Mouse (Mus musculus) kidney, embryonic 16.5 days (tissue): Measurements from ENCODE around the gene 1700016D06Rik. TPM values are rescaled to one million over a fixed set of nuclear protein-coding genes. Genes with fewer than 3 reads are reported as not detected.
A peak's percentile ranks its signal among the peaks of the same experiment; 100 is the strongest.

Experiments
- ATAC-seq: fragments of 200-750 bp; cut with Nextera tagmentation; 2 replicates; pipeline ENCODE4 v1.8.0; 2017; ENCODE audit warnings: moderate TSS enrichment; ENCODE audit not compliant: low FRiP score, low TSS enrichment
- H3K27ac ChIP-seq: fragments of 300-500 bp; sonication (generic); 2 replicates; pipeline ENCODE4 v1.5.1; 2014; ENCODE audit warnings: low read length
- H3K27me3 ChIP-seq: fragments of 300-500 bp; sonication (generic); 2 replicates; pipeline ENCODE4 v1.6.1; 2014; ENCODE audit warnings: low read length, control low read depth, mixed read lengths; ENCODE audit not compliant: insufficient read depth
- H3K36me3 ChIP-seq: fragments of 300-500 bp; sonication (generic); 2 replicates; pipeline ENCODE4 v1.6.1; 2014; ENCODE audit warnings: low read length, control low read depth, mixed read lengths; ENCODE audit not compliant: insufficient read depth
- H3K4me1 ChIP-seq: fragments of 300-500 bp; sonication (generic); 2 replicates; pipeline ENCODE4 v1.6.1; 2014; ENCODE audit warnings: low read length, control low read depth, mixed read lengths; ENCODE audit not compliant: insufficient read depth
- H3K4me2 ChIP-seq: fragments of 300-500 bp; sonication (generic); replicated peaks from 2 replicates; pipeline ENCODE4 v1.6.1; 2014; ENCODE audit warnings: low read depth, low read length
- H3K4me3 ChIP-seq: fragments of 300-500 bp; sonication (generic); 2 replicates; pipeline ENCODE4 v1.5.1; 2014; ENCODE audit warnings: mild to moderate bottlenecking, low read length
- H3K9ac ChIP-seq: fragments of 300-500 bp; sonication (generic); replicated peaks from 2 replicates; pipeline ENCODE4 v1.6.1; 2014; ENCODE audit warnings: low read length
- H3K9me3 ChIP-seq: fragments of 300-500 bp; sonication (generic); 2 replicates; pipeline ENCODE4 v1.6.1; 2016; ENCODE audit warnings: low read length, control low read depth
- WGBS: fragments of 180-500 bp; shearing (Covaris S2); extraction: QIAGEN DNeasy Blood & Tissue Kit; methylation state at CpG from one replicate; pipeline ENCODE4 v1.1.7; 2014; 5-methylcytosine and 5-hydroxymethylcytosine counted together
- polyA plus RNA-seq: library from polyadenylated mRNA; unstranded; fragments of >200 nt; fragmentation: Nextera tagmentation; extraction: Ambion mirVana; gene quantifications from 2 replicates; pipeline ENCODE4 v1.2.1, GENCODE M21; 2015

The 1700016D06Rik gene
- polyA plus RNA-seq, 1 experiment from 2014 or later = not detected

DNA sequence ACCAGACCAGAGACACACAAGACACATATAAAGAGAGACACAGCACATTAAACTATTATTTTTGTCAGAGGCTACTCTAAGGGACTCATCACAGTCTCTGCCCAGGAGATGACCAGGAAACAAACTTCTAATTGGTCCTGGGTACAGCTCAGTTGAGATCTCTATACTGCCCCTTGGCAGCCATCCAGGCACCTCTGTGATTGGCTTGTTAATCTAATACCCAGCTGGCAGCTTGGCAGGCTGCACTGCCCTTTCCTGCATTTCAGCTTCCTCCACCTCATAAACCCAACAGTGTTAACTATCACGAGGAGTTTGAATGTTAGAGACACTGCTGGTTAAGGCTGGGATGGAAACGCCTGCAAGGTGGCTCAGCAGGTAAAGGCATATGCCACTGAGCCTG, 57.7 kb downstream of the 1700016D06Rik start:
- Histone ChIP-seq H3K4me2 (no peak overlapping the region), H3K9me3 (peaks cover 2% of the 10 kb centered on the region; the same call in 1 of the 2 replicates), H3K27me3 (no peaks in the 10 kb centered on the region), H3K27ac (no peak overlapping the region), H3K9ac (no peak overlapping the region), H3K36me3 (peaks cover 3% of the 10 kb centered on the region; the same call in 1 of the 2 replicates), H3K4me3 (no peak overlapping the region), H3K4me1 (no peaks in the 10 kb centered on the region)
- 85% methylated on average over 2 of the region's 2 CpGs for WGBS
- ATAC-seq = no peak

DNA sequence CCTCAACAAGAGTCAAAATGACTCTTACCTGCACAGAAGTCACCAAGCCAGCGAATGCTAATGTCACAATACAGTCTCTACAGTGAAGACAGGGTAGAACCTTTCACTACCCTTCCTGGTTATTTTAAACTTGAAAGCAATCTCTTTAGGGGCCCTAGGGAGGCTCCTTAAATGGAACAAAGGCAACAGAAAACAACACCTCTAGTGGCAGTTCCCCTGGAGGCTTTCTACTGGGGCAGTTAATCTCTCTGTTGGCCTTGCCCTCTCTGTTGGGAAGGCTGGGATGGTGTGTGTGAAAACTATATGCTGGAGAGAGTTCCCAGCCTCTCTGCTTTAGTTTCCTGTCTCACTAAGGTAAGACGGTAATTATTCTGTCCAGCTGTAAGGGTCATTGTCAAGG, 60.3 kb downstream of the 1700016D06Rik start:
- 57% methylated on average over 2 of the region's 2 CpGs for WGBS
- H3K4me3 ChIP-seq = no peak overlapping the region
- H3K27me3 ChIP-seq = no peaks in the 10 kb centered on the region
- H3K9ac ChIP-seq = no peak overlapping the region
- no peak overlapping the region for H3K27ac ChIP-seq
- peaks cover 3% of the 10 kb centered on the region; the same call in 1 of the 2 replicates for H3K36me3 ChIP-seq
- H3K4me1 ChIP-seq = 0 out of 2 replicates have a peak, but pooled peaks cover 5% of the 10 kb centered on the region
- no peak overlapping the region for H3K4me2 ChIP-seq
- H3K9me3 ChIP-seq = peaks cover 2% of the 10 kb centered on the region; the same call in 1 of the 2 replicates
- no peak for ATAC-seq

DNA sequence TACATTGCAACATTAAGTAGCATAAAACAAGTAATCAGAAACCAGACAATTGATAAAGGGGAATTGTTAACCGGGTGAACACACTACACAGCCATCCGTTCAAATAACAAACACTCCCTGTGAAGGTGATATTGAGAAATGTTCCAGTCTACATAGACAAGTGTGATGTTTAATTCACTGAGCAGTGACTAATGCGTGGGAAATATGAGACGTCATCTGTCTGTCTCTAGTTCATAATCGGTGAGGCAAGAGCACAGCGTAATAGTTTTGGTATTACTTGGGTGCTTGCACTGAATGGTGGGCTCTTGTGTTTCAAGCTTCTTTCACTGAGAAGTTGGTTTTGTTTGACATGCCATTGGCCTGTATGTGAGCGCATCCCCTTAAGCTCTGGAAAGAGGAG, 63.3 kb downstream of the 1700016D06Rik start:
- Histone ChIP-seq H3K4me2 (no peak overlapping the region), H3K36me3 (peaks cover 5% of the 10 kb centered on the region; the same call in 1 of the 2 replicates), H3K27ac (no peak overlapping the region), H3K4me1 (peaks cover 22% of the 10 kb centered on the region), H3K4me3 (no peak overlapping the region), H3K9me3 (peaks cover 2% of the 10 kb centered on the region; the same call in 1 of the 2 replicates), H3K9ac (no peak overlapping the region), H3K27me3 (no peaks in the 10 kb centered on the region)
- ATAC-seq = no peak
- WGBS = 94% methylated on average over 7 of the region's 7 CpGs

DNA sequence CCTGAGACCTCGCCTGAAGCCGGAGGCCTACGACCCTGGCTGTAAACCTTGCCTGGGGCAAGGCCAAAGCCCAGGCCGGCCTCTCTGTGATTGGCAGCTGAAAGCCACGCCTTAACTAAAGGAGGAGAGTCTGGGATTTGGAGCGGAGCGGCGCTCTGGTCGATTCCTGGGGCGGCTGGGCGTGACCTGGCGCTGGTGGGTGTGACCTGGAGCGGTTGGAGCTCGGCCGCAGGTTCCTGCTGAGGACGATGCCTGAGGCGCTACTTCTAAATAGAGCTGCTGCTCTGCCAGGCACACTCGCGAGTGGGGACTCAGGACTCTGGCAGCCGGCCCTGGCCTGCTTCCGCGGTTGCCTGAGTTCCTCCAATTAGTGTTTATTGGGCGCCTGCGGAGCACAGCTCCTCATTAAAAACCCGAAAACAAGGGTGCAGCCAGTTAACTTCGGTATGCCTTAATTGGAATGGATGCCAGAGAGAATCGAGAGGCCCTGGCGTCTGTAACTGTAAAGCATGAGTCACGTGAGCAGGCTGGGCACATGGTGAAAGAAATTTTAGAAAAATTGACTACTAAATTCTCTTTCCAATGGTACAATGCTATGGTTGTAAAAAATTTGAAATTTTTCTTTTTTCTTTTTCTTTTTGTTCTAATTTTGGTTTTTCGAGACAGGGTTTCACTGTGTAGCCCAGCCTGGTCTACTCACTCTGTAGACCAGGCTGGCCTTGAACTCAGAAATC, 64.4 kb downstream of the 1700016D06Rik start:
- peaks cover 13% of the 10 kb centered on the region; the same call in 1 of the 2 replicates for H3K36me3 ChIP-seq
- peak overlapping the region; percentile 99 for H3K27ac ChIP-seq
- 5% methylated on average over 30 of the region's 30 CpGs for WGBS
- no peaks in the 10 kb centered on the region for H3K27me3 ChIP-seq
- ATAC-seq = peak; percentile 82
- H3K4me3 ChIP-seq = peak overlapping the region; percentile 64
- H3K9ac ChIP-seq = peak overlapping the region; percentile 50
- no peaks in the 10 kb centered on the region for H3K9me3 ChIP-seq
- peak overlapping the region; percentile 68 for H3K4me2 ChIP-seq
- H3K4me1 ChIP-seq = peaks cover 30% of the 10 kb centered on the region

DNA sequence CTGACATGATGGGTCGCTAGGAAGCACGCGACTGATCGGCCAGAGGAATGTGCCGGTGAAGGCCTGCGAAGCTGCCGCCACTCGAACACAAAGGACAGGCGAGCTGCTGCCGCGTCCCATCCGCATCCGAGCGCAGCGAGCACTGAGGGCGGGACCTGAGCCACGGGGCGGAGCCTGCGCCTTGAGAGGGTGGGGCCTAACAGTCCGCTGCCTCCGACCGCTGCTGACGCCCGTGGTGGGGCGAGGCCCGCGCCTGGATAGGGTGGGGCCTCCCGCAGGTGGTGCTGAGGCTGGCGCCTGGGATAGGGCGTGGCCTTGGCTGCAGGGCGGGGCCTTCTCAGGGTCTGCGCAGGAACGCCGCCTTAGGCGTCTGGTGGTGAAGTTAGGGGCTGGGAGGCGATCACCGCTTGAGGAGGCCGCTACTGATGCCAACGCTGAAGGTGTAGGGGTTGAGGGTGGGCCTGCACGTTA, 65.2 kb downstream of the 1700016D06Rik start, which contains the start of gene Ankrd10:
Ankrd10 (minus strand) TSS at position 147 of the 471 bp plus-strand sequence.
- WGBS = under 1% methylated on average over 39 of the region's 40 CpGs

DNA sequence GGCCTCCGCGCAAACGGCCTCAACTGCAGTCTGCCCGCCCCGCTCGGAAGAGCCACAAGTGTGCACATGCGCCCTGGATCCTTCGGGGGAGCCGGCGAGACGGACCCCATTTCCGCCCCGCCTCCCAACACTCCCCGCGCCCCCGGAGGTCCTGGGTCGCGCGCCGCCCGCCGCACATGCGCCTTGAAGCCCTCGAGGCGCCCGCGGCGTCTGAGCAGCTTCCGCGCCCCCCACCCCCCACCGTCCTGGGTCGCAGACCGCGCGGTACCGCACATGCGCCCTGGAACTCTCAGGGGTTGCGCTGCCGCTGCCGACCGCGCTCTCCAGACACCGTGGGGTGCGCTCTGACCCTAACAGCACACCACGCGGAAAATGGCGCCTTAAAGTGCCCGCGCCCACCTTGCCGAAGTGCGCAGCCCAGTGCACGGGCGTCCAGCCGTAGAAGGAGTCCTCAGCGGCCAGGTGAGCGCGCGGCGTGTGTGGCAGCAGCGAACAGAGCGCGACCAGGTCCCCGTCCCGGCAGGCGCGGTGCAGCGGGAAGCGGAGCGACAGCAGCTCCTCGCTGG, 65.8 kb downstream of the 1700016D06Rik start:
- peak overlapping the region; percentile 68 for H3K4me2 ChIP-seq
- H3K4me3 ChIP-seq = peak overlapping the region; percentile 64
- ATAC-seq = peak; percentile 83
- peak overlapping the region; percentile 96 for H3K9ac ChIP-seq
- peak overlapping the region; percentile 99 for H3K27ac ChIP-seq
- no peaks in the 10 kb centered on the region for H3K27me3 ChIP-seq
- H3K36me3 ChIP-seq = peaks cover 22% of the 10 kb centered on the region
- H3K9me3 ChIP-seq = no peaks in the 10 kb centered on the region
- WGBS = under 1% methylated on average over 69 of the region's 70 CpGs
- H3K4me1 ChIP-seq = peaks cover 32% of the 10 kb centered on the region

More for the DNA sequence above, 65.2 kb downstream of the 1700016D06Rik start, which contains the start of gene Ankrd10:
- Histone ChIP-seq H3K4me3 (peak within 1 kb of the TSS; percentile 64), H3K9ac (peak within 1 kb of the TSS; percentile 96), H3K27ac (peak within 1 kb of the TSS; percentile 99), H3K27me3 (no peaks in the 10 kb centered on the region), H3K4me2 (peak within 1 kb of the TSS; percentile 68), H3K9me3 (no peaks in the 10 kb centered on the region), H3K4me1 (peaks cover 32% of the 10 kb centered on the region), H3K36me3 (peaks cover 17% of the 10 kb centered on the region)
- peak; percentile 96 for ATAC-seq

DNA sequence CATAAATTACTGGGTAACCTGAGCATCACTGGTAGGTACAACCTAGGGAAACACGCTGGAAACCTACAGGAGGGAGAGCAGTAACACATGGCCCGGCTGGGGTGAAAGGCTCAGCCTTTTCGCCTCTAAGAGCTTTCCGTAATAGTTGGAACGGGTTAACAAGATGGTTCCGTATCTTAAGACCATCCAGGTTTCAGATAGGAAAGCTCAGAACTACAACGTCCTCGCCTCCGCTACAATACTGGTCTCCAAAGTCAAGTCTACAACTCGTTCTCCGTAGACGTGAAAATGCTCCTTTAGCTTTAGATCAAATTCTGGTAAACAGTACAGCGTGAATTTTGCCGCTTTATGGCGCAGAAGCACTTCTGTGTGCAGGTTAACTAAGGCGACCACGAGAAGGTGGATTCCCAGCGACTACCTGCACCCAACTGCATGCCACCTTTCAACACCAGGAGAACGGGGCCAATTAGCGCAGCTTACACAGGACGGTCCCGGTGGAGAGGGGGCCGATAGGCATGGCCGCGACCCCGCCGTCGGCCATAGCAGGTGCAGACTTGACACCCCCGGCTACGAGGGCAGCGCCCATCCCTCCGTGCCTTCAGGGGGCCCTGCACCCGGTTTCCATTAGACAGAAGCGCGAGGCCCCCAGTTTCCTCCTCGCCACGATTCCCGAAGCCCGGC, 66.4 kb downstream of the 1700016D06Rik start:
- H3K27ac ChIP-seq = peak overlapping the region; percentile 99
- H3K4me1 ChIP-seq = peaks cover 35% of the 10 kb centered on the region
- no peak for ATAC-seq
- peaks cover 22% of the 10 kb centered on the region for H3K36me3 ChIP-seq
- peak overlapping the region; percentile 96 for H3K9ac ChIP-seq
- H3K4me2 ChIP-seq = peak overlapping the region; percentile 68
- H3K4me3 ChIP-seq = peak overlapping the region; percentile 64
- no peaks in the 10 kb centered on the region for H3K9me3 ChIP-seq
- no peaks in the 10 kb centered on the region for H3K27me3 ChIP-seq
- under 1% methylated on average over 39 of the region's 39 CpGs for WGBS

DNA sequence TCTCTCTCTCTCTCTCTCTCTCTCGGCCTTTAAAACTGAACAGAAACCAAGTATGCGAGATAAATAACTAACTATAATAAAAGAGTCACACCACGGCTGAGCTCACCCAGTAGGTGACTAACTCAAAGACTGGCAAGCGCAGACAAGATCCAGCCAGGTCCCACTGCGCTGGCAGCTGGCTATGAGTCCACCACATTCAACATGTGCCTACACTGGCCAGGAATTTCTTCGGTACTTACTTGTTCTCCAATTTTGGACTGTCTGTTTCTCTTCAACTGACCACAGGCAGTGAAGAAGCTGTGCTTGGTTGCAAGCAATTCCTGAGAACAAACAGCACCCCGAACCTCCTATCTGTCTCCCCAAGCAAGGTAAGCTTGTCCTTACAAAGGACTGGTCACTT, 67.4 kb downstream of the 1700016D06Rik start:
- peak overlapping the region; percentile 96; the same call in 1 of the 2 replicates for H3K9ac ChIP-seq
- 38% methylated on average over 7 of the region's 7 CpGs for WGBS

DNA sequence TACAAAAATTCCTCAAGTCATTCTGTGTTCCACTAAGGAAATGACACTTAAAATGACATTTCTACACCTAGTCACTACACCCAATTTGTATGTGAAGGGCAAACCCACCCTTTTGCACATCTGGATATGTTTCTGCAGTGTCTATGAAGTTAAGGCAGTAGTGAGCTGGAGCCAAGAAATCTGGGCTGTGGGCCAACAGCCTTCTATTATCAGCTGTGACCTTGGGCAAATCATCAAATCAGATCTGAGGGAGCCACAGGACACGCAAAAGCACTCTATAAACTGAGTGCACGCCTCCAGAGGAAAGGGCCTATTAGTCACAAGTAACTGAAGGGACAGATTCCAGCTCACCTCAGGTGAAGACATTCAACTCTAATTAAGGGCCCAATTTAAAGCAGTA, 68.5 kb downstream of the 1700016D06Rik start:
- Histone ChIP-seq H3K27ac (no peak overlapping the region; the same call in 1 of the 2 replicates), H3K4me2 (peak overlapping the region; percentile 68), H3K36me3 (peaks cover 35% of the 10 kb centered on the region), H3K4me1 (peaks cover 35% of the 10 kb centered on the region), H3K27me3 (no peaks in the 10 kb centered on the region), H3K4me3 (no peak overlapping the region), H3K9me3 (no peaks in the 10 kb centered on the region), H3K9ac (peak overlapping the region; percentile 9; the same call in 1 of the 2 replicates)
- no peak for ATAC-seq
- 27% methylated on average over 2 of the region's 2 CpGs for WGBS

More for the DNA sequence above, 67.4 kb downstream of the 1700016D06Rik start:
- ATAC-seq = no peak
- no peaks in the 10 kb centered on the region for H3K27me3 ChIP-seq
- peaks cover 35% of the 10 kb centered on the region for H3K4me1 ChIP-seq
- H3K4me3 ChIP-seq = peak overlapping the region; percentile 64
- H3K27ac ChIP-seq = no peak overlapping the region
- no peaks in the 10 kb centered on the region for H3K9me3 ChIP-seq
- peaks cover 27% of the 10 kb centered on the region for H3K36me3 ChIP-seq
- peak overlapping the region; percentile 68 for H3K4me2 ChIP-seq
